Mouse (Mus musculus) lung, postnatal 0 days (tissue): Measurements from ENCODE around the gene Ak8. TPM values are rescaled to one million over a fixed set of nuclear protein-coding genes. Genes with fewer than 3 reads are reported as not detected.

Source experiments
- ATAC-seq: fragments of 200-750 bp; cut with Nextera tagmentation; 2 replicates; pipeline ENCODE4 v1.8.0; 2017; ENCODE audit warnings: moderate library complexity
- DNase-seq: peaks from one replicate; pipeline ENCODE4 v3.0.0-alpha.2; 2016; ENCODE audit warnings: low spot score
- H3K27ac ChIP-seq: fragments of 300-500 bp; sonication (generic); 2 replicates; pipeline ENCODE4 v1.5.1; 2014; ENCODE audit warnings: antibody characterized with exemption, mild to moderate bottlenecking, low read length, mixed read lengths
- H3K27me3 ChIP-seq: fragments of 300-500 bp; sonication (generic); replicated peaks from 2 replicates; pipeline ENCODE4 v1.6.1; 2014; ENCODE audit warnings: low read length, mixed read lengths; ENCODE audit not compliant: insufficient read depth
- H3K36me3 ChIP-seq: fragments of 300-500 bp; sonication (generic); 2 replicates; pipeline ENCODE4 v1.6.1; 2014; ENCODE audit warnings: low read length, mixed read lengths; ENCODE audit not compliant: insufficient read depth
- H3K4me1 ChIP-seq: fragments of 300-500 bp; sonication (generic); 2 replicates; pipeline ENCODE4 v1.6.1; 2014; ENCODE audit warnings: antibody characterized with exemption, low read depth, low read length, mixed read lengths; ENCODE audit not compliant: insufficient read depth
- H3K4me2 ChIP-seq: fragments of 300-500 bp; sonication (generic); replicated peaks from 2 replicates; pipeline ENCODE4 v1.6.1; 2014; ENCODE audit warnings: low read depth, mild to moderate bottlenecking, low read length, moderate library complexity, mixed read lengths
- H3K4me3 ChIP-seq: fragments of 300-500 bp; sonication (generic); 2 replicates; pipeline ENCODE4 v1.5.1; 2014; ENCODE audit warnings: low read depth, low read length
- H3K9ac ChIP-seq: fragments of 300-500 bp; sonication (generic); replicated peaks from 2 replicates; pipeline ENCODE4 v1.6.1; 2014; ENCODE audit warnings: low read depth, mild to moderate bottlenecking
- H3K9me3 ChIP-seq: fragments of 300-500 bp; sonication (generic); 2 replicates; pipeline ENCODE4 v1.6.1; 2016; ENCODE audit warnings: low read length, mixed read lengths
- CTCF ChIP-seq: IDR thresholded peaks from 2 replicates; pipeline ENCODE4 v1.5.1; 2016; ENCODE audit warnings: antibody characterized with exemption, mild to moderate bottlenecking
- EP300 ChIP-seq: IDR thresholded peaks from 2 replicates; pipeline ENCODE4 v1.6.1; 2016; ENCODE audit warnings: antibody characterized with exemption, mild to moderate bottlenecking, control low read depth
- WGBS: fragments of 180-500 bp; shearing (Covaris S2); extraction: QIAGEN DNeasy Blood & Tissue Kit; methylation state at CpG from one replicate; pipeline ENCODE4 v1.1.7; 2014; 5-methylcytosine and 5-hydroxymethylcytosine counted together
- polyA plus RNA-seq: library from polyadenylated mRNA; unstranded; fragments of >200 nt; fragmentation: Nextera tagmentation; extraction: Ambion mirVana; gene quantifications from 2 replicates; pipeline ENCODE4 v1.2.1, GENCODE M21; 2015

Gene Ak8
- polyA plus RNA-seq, 1 experiment from 2014 or later = 8.7 TPM

- ATAC-seq (peak; percentile 97), DNase-seq (peak; percentile 89)
- 47% methylated on average over 15 of the region's 15 CpGs for WGBS
- TF ChIP-seq CTCF = no peak
- no peak for TF ChIP-seq EP300
- H3K9me3 ChIP-seq = no peaks in the 10 kb centered on the region
- H3K36me3 ChIP-seq = no peaks in the 10 kb centered on the region
- H3K9ac ChIP-seq = no peak overlapping the region
- no peak overlapping the region for H3K4me3 ChIP-seq
- H3K27me3 ChIP-seq = no peaks in the 10 kb centered on the region
- no peak overlapping the region; the same call in 1 of the 2 replicates for H3K4me2 ChIP-seq
- H3K4me1 ChIP-seq = no peaks in the 10 kb centered on the region
- no peak overlapping the region for H3K27ac ChIP-seq
Measured at GRCm38 (mm10) chr2:28746682-28747332, 46.8 kb downstream of the Ak8 start.

GRCm38 (mm10) chr2:28747705-28748104 lies 47.7 kb downstream of the Ak8 start:
- Histone ChIP-seq H3K36me3 (no peaks in the 10 kb centered on the region), H3K9ac (no peak overlapping the region), H3K27me3 (no peaks in the 10 kb centered on the region), H3K4me3 (no peak overlapping the region), H3K9me3 (no peaks in the 10 kb centered on the region), H3K27ac (no peak overlapping the region), H3K4me2 (no peak overlapping the region), H3K4me1 (no peaks in the 10 kb centered on the region)
- WGBS = 70% methylated on average over 2 of the region's 2 CpGs
- no peak for TF ChIP-seq CTCF
- TF ChIP-seq EP300 = no peak
- DNase-seq (no peak), ATAC-seq (no peak)

GRCm38 (mm10) chr2:28751186-28751585 lies 51.2 kb downstream of the Ak8 start:
- Histone ChIP-seq H3K9me3 (no peaks in the 10 kb centered on the region), H3K4me2 (peak overlapping the region; percentile 51), H3K36me3 (no peaks in the 10 kb centered on the region), H3K27ac (no peak overlapping the region), H3K9ac (no peak overlapping the region), H3K27me3 (no peaks in the 10 kb centered on the region), H3K4me3 (peak overlapping the region; percentile 24), H3K4me1 (no peaks in the 10 kb centered on the region)
- TF ChIP-seq CTCF (no peak), EP300 (no peak)
- DNase-seq (no peak), ATAC-seq (no peak)
- 3% methylated on average over 17 of the region's 17 CpGs for WGBS

GRCm38 (mm10) chr2:28751658-28752057 lies 51.7 kb downstream of the Ak8 start:
- no peak for ATAC-seq
- peak overlapping the region; percentile 24 for H3K4me3 ChIP-seq
- peak overlapping the region; percentile 51 for H3K4me2 ChIP-seq
- no peaks in the 10 kb centered on the region for H3K36me3 ChIP-seq
- 23% methylated on average over 17 of the region's 17 CpGs for WGBS
- no peak for DNase-seq
- H3K4me1 ChIP-seq = no peaks in the 10 kb centered on the region
- H3K9me3 ChIP-seq = no peaks in the 10 kb centered on the region
- no peak overlapping the region for H3K9ac ChIP-seq
- TF ChIP-seq EP300 (no peak), CTCF (no peak)
- H3K27me3 ChIP-seq = no peaks in the 10 kb centered on the region
- no peak overlapping the region for H3K27ac ChIP-seq

GRCm38 (mm10) chr2:28752388-28752787 lies 52.4 kb downstream of the Ak8 start:
- H3K27me3 ChIP-seq = no peaks in the 10 kb centered on the region
- no peak for DNase-seq
- no peaks in the 10 kb centered on the region for H3K9me3 ChIP-seq
- no peak for ATAC-seq
- TF ChIP-seq EP300 (no peak), CTCF (no peak)
- 54% methylated on average over 8 of the region's 8 CpGs for WGBS
- no peak overlapping the region for H3K4me3 ChIP-seq
- H3K4me1 ChIP-seq = no peaks in the 10 kb centered on the region
- no peak overlapping the region for H3K9ac ChIP-seq
- no peak overlapping the region for H3K4me2 ChIP-seq
- H3K27ac ChIP-seq = no peak overlapping the region
- H3K36me3 ChIP-seq = no peaks in the 10 kb centered on the region

GRCm38 (mm10) chr2:28755451-28755850 lies 55.5 kb downstream of the Ak8 start:
- DNase-seq (peak; percentile 75), ATAC-seq (peak; percentile 37; the same call in 1 of the 2 replicates)
- Histone ChIP-seq H3K4me2 (no peak overlapping the region), H3K9me3 (no peaks in the 10 kb centered on the region), H3K4me3 (no peak overlapping the region), H3K36me3 (no peaks in the 10 kb centered on the region), H3K27ac (no peak overlapping the region), H3K4me1 (no peaks in the 10 kb centered on the region), H3K27me3 (no peaks in the 10 kb centered on the region), H3K9ac (no peak overlapping the region)
- TF ChIP-seq CTCF (peak; percentile 88), EP300 (no peak)
- 2% methylated on average over 7 of the region's 7 CpGs for WGBS

- 41% methylated on average over 4 of the region's 4 CpGs for WGBS
- Histone ChIP-seq H3K9me3 (no peaks in the 10 kb centered on the region), H3K36me3 (no peaks in the 10 kb centered on the region), H3K9ac (no peak overlapping the region), H3K27me3 (no peaks in the 10 kb centered on the region), H3K27ac (no peak overlapping the region), H3K4me1 (no peaks in the 10 kb centered on the region), H3K4me2 (0 out of 2 replicates have a peak overlapping the region, but pooled peaks have one; percentile 6), H3K4me3 (no peak overlapping the region)
- TF ChIP-seq CTCF (peak; percentile 78), EP300 (no peak)
- DNase-seq = peak; percentile 81
- peak; percentile 61 for ATAC-seq
Measured at GRCm38 (mm10) chr2:28756201-28756600, 56.2 kb downstream of the Ak8 start.
